Mouse (Mus musculus): ENCODE results near the gene Rxfp3. TPM values are rescaled to one million over a fixed set of nuclear protein-coding genes. Genes with fewer than 3 reads are reported as not detected.

Gene Rxfp3
- not detected for polyA plus RNA-seq (2017; shearing (Covaris generic))

GRCm38 (mm10) chr15:11037711-11038110 lies at the start of gene Rxfp3:
Gene Rxfp3, minus strand, starts transcription at chr15:11037991.
- ATAC-seq = no peak

DNA sequence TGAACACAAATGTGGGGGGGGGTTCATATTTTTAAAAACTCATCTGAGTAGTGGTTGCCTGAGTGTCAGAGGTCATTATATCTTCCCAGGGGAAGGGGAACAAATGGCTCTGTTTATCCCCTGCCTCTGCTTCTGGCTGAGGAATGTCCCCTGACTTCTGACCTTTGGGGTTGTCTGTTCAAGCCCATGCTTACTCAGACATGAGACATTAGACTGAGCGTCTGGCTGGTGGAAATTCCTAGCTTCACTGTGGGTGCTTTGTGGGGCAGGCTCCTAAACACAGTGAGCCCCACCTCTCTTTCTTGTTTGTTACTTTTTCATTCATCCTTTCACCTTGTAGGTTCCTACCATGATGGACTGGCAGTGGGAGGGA lies 47.2 kb upstream of the Rxfp3 start:
- no peak for ATAC-seq

GRCm38 (mm10) chr15:11084241-11084992 lies 46.6 kb upstream of the Rxfp3 start:
- ATAC-seq = no peak

- no peak for ATAC-seq
Measured at GRCm38 (mm10) chr15:11083678-11084077, 45.9 kb upstream of the Rxfp3 start.

DNA sequence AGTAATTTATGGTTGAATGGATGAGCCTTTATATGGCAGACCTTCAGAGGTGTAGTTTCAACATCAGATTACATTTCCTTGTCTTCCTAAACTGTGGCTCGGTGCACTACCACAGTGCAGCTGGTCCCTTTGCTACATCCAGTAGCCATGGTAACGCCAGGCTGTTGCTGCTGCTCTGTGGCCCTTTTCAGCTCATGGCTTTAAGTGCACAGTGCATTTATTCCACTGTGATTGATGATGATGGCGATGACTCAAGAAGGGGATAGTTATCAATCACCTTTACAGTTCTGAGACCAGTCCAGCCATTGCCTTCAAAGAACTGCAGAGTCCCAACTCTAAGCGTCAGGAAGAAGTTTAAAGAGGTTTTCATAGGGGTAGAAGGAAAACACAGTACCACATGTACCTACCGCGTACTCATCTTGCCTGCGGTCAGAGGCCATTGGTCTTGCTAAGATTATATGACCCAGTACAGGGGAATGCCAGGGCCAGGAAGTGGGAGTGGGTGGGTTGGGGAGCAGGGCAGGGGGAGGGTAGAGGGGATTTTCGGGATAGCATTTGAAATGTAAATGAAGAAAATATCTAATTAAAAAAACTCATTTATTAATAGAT lies 45.3 kb upstream of the Rxfp3 start:
- no peak for ATAC-seq

- ATAC-seq = no peak
Measured at GRCm38 (mm10) chr15:11075726-11076361, 38.1 kb upstream of the Rxfp3 start.

- ATAC-seq = no peak
Measured at GRCm38 (mm10) chr15:11067891-11068290, 30.1 kb upstream of the Rxfp3 start.

GRCm38 (mm10) chr15:11066299-11066698 lies 28.5 kb upstream of the Rxfp3 start:
- no peak for ATAC-seq

- ATAC-seq = no peak
Measured at GRCm38 (mm10) chr15:11065528-11066171, 27.9 kb upstream of the Rxfp3 start.

GRCm38 (mm10) chr15:11064558-11065411 lies 27.0 kb upstream of the Rxfp3 start, which contains the start of gene Adamts12:
Gene Adamts12, plus strand, starts transcription at chr15:11064790.
- ATAC-seq = no peak

DNA sequence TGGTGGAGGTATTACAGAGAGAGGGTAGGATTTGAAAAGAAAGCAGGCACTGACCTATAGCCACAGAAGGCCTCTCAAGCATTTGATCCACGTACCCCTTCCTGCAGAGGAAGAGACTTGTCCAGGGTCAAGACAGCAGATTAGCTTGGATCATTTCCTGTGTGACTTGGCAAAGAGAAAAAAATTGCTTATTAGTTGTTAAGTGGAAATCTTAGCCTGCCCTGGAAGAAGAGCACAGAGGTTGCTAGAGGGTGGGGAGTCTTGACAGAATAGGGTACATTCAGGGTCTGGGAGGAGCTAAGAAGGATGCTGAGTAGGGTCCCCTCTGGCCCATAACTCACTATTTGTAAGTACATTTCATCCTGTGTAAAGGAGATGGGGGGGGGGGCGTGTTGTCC lies 26.4 kb upstream of the Rxfp3 start:
- ATAC-seq = no peak

- ATAC-seq = no peak
Measured at GRCm38 (mm10) chr15:11062903-11063302, 25.1 kb upstream of the Rxfp3 start.

DNA sequence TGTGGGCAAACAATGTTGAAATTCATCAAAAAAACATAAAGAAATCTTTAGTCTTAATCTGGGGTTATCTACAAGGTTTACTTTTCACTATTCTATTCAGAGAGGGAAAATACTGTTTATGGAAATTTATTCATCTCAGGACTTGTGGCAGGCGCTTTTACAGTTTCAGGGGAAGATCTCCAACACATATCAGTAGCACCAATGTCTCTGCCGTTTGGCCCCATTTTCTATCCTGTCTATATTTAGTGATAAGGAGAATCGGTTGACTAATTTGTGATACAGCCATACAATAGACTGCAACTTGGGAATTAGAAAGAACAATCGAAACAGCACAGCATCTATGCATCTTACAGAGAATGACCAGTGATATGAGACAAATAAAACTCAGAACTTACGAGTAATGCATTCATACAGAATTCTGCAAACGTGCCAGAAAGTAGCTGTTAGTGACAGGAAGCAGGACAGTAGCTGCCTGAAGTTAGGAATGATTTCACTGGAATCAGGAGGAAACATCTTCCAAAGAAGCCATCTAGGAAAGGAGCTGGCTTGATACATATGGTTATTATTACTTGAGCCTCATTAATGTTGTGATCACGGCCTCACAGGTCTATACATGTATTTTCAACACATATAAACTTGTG lies 16.8 kb upstream of the Rxfp3 start:
- no peak for ATAC-seq

- no peak for ATAC-seq
Measured at GRCm38 (mm10) chr15:11053678-11054439, 16.1 kb upstream of the Rxfp3 start.

DNA sequence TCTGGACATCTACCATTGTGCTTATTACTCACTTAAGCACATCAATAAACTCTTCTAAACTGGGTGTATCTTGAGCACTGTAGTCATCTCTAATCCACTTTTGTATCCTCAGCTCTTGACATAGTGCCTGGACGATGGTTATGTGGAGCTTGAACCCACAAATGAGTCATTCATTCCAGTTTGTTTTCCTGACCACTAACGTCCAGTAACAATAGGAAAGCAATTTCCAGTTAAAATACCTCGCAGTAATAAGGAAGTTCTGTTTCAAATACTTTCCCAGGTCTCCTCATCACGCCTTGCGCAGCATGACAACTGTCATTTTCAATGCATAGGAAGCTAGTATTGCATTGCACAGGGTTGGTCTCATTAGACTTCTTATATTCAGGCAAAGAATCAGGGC lies 5.0 kb upstream of the Rxfp3 start:
- no peak for ATAC-seq

DNA sequence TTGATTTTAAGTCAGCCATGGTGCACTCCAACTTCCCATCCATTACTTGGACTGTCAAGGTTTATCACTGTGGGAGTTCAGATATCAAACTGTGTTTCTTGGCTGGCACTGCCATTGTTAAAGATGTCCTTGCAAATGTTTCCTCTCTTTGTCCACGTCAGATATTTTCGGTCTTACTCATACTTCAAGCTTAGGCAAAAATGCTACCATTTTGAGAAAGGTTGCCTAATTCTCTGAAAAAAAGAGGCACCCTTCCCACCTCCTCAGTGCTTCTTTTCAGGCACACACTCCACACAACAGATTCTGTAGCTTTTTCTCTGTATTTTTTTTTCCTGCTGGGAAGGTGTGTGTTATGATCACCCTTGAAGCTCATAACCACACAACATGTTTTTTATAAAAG lies 3.4 kb upstream of the Rxfp3 start:
- ATAC-seq = no peak

DNA sequence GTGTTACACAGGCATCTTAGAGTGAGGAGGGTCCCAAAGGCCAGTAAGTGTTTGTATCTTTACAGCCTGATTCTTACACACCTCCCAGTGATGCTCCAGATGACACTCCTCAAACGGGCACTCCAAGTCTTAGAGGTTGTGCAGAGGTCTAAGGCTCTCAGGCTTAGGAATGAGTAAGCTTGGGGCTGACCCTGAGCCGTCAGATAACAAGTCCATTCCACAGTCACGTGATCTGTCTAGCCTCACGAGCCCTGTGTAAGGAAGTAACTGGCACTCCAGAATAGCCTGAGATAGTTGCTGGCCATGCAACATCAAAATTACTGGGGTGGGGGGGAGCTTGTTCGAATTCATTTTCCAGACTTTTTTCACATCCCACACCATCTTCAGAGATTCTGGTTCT lies 2.3 kb upstream of the Rxfp3 start:
- no peak for ATAC-seq

DNA sequence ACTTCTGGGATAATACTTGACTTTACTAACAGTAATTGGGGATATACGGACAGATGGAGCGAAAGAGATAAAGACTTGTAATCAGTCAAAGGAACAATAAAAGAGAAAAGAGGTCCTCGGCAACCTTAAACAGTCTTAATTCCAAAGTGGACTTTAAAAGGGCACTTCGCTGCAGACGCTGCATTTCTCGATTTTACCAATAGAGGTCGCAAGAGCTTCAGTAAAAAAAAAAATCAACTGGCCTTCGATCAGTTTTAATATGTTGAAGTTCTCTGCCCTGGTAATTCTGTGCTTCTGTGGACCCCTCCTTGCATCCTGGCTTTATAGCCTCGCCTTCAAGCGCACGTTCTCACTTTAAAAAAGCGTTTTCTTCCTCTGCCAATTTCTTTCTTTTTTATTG lies 685 bp upstream of the Rxfp3 start:
- ATAC-seq = no peak

DNA sequence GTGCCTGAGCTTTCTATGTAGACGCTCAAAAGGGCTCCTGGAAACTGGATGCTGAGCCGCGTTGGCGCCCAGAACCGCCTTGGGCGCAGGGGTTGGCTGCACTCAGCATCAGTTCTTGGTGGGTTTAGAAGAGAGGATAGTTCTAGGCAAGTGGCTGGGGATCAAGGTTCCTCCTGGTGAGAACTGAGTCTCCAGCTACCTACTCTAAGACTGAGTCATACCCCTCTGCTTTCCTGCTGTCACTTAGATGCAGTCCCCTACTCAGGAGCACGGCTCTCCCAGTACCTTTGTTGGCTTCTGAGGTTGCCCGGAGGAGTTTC lies 455 bp downstream of the Rxfp3 start:
- ATAC-seq = no peak

DNA sequence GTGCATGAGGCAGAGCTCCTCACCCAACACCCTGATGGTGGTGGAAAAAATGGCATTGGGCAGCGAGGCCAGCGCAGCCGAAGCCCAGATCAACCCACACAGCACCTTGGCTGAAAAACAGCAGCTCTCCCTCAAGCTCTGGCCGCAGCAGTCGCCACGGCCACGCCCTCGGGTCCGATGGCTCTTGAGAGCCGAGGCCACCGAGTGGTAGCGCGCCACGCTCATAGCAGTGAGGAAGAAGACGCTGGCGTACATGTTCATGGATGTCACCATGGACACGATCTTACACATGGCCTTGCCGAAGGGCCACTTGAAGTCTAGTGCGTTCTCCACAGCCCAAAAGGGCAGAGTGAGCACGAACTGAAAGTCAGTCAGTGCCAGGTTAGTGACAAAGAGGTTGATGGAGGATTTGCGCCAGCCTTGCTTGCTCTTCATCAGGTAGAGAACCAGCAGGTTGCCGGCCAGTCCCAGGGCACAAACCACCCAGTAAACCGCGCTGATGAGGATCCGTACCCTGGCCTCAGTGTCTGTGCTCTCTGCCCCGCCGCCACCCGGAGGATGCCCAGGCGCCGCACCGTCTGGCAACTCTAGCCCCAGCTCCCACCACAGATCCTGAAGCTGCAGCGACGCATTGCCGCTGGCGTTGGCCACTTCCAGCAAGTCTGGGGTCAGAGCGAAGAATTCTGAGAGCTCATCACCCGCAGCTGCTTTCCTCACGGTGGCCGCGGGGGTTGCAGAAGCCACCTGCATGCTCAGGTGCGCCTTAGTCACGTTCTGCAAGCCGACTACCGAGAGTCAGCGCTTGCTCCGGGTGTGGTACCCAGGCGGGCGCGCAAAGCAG lies 1.0 kb downstream of the Rxfp3 start:
- no peak for ATAC-seq
